Mouse (Mus musculus) adrenal gland, postnatal 36 days (tissue): ENCODE measurements around the gene Cotl1. TPM values are rescaled to one million over a fixed set of nuclear protein-coding genes. Genes with fewer than 3 reads are reported as not detected.

Source experiments
- total RNA-seq, 2 experiments: library from RNA; stranded (reverse); gene quantifications; 2 replicates each; pipeline ENCODE4 v1.2.3; 2021

Gene Cotl1
- total RNA-seq, 2 experiments from 2014 or later: 44.4 to 51.3 TPM

Other genes with a start within 250 kb of the Cotl1 start
- gene Taf1c, start 235.3 kb downstream of the Cotl1 start, total RNA-seq: 10 to 100 TPM; 11.4 to 12.5 TPM
- gene Adad2, start 227.8 kb downstream of the Cotl1 start, total RNA-seq: not detected
- gene Kcng4, start 204.9 kb downstream of the Cotl1 start, total RNA-seq: under 1 TPM; 0.30 to 0.33 TPM
- gene Wfdc1, start 174.2 kb downstream of the Cotl1 start, total RNA-seq: 10 to 100 TPM in 1 of 2 experiments, 1 to 10 TPM in 1; 9.7 to 15.6 TPM
- under 1 TPM; 0.17 to 0.46 TPM for gene Atp2c2, start 140.5 kb downstream of the Cotl1 start, total RNA-seq
- gene Tldc1, start 62.1 kb downstream of the Cotl1 start, total RNA-seq: 10 to 100 TPM; 11.0 to 17.4 TPM
- 1 to 10 TPM; 5.0 to 10.0 TPM for gene Klhl36, start 21.7 kb upstream of the Cotl1 start, total RNA-seq
- 100 to 1,000 TPM; 100 to 113 TPM for gene Usp10, start 69.8 kb upstream of the Cotl1 start, total RNA-seq
- gene Gm20388, start 70.3 kb upstream of the Cotl1 start, total RNA-seq: 1 to 10 TPM; 2.4 to 7.4 TPM
- gene Crispld2, start 151.9 kb upstream of the Cotl1 start, total RNA-seq: 10 to 100 TPM in 1 of 2 experiments, 1 to 10 TPM in 1; 7.8 to 19.4 TPM